Mouse (Mus musculus): ENCODE results near the gene Tma7.

DNA sequence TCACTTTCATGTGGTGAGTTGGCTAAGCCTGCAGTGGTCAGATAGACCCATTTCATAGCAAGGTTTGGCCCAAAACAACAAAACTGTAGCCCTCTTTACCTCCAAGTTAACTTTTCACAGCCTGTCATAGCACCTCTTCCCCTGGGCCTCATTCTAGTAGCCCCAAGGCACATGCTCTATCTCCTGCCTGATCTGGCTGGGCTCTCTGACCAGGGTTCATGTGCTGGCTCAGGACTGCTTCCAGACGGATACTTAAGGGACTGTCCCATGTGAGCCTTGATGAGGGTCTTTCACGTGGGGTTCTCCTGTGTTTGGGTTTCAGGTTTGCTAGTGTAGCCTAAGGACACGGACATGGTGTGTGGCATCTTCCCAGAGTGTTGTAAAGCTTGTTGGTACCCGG, 42.7 kb downstream of the Tma7 start:
- TF ChIP-seq EP300 (IDR thresholded peaks at IDR 0.05; ENCODE audit: insufficient read depth, low read depth, low read length) (no peak), CTCF (IDR thresholded peaks at IDR 0.05; ENCODE audit: low read depth, low read length) (no peak), POLR2A (IDR thresholded peaks at IDR 0.05; ENCODE audit: insufficient read depth, low read length) (no peak)

Measured in ES-Bruce4 (cell line).